Mouse (Mus musculus) activated CD4-positive, CD25-positive, alpha-beta regulatory T cell, adult 9 weeks (primary cell): ENCODE measurements around the gene Sppl2c. TPM values are rescaled to one million over a fixed set of nuclear protein-coding genes. Genes with fewer than 3 reads are reported as not detected.

Source experiments
- polyA plus RNA-seq: library from polyadenylated mRNA; unstranded; fragments of 100-300 nt; shearing (Covaris generic); gene quantifications from one replicate; pipeline ENCODE4 v1.2.1, GENCODE M21; 2017

Gene Sppl2c
- polyA plus RNA-seq: not detected

GRCm38 (mm10) chr11:104186135-104186836 is at the start of gene Sppl2c:
Gene Sppl2c (plus strand): TSS chr11:104186327.

GRCm38 (mm10) chr11:104231041-104231911 is 45.1 kb downstream of the Sppl2c start, which contains the start of gene Mapt:
Gene Mapt (plus strand): TSS chr11:104231390.

Other genes with a start within 250 kb of the Sppl2c start
- 88.0 TPM for gene Nsf, start 232.3 kb upstream of the Sppl2c start, polyA plus RNA-seq
- 15.2 TPM for gene Arf2, start 219.6 kb upstream of the Sppl2c start, polyA plus RNA-seq
- not detected for gene Crhr1, start 53.5 kb upstream of the Sppl2c start, polyA plus RNA-seq
- not detected for gene Mapt, start 45.1 kb downstream of the Sppl2c start, polyA plus RNA-seq